Mouse (Mus musculus) spleen, adult 2 months (tissue): ENCODE measurements around the gene Ier5l.

Experiments used
- CTCF ChIP-seq: fragments of 200-500 bp; IDR thresholded peaks from 2 replicates; pipeline ENCODE4 v1.5.1; 2011; ENCODE audit warnings: mild to moderate bottlenecking, inconsistent platforms; ENCODE audit not compliant: insufficient read depth, insufficient read length, insufficient replicate concordance; ENCODE audit errors: extremely low read depth
- POLR2A ChIP-seq: fragments of 200-500 bp; IDR thresholded peaks from 2 replicates; pipeline ENCODE4 v1.6.1; 2011; ENCODE audit warnings: low read depth, low read length, inconsistent platforms

DNA sequence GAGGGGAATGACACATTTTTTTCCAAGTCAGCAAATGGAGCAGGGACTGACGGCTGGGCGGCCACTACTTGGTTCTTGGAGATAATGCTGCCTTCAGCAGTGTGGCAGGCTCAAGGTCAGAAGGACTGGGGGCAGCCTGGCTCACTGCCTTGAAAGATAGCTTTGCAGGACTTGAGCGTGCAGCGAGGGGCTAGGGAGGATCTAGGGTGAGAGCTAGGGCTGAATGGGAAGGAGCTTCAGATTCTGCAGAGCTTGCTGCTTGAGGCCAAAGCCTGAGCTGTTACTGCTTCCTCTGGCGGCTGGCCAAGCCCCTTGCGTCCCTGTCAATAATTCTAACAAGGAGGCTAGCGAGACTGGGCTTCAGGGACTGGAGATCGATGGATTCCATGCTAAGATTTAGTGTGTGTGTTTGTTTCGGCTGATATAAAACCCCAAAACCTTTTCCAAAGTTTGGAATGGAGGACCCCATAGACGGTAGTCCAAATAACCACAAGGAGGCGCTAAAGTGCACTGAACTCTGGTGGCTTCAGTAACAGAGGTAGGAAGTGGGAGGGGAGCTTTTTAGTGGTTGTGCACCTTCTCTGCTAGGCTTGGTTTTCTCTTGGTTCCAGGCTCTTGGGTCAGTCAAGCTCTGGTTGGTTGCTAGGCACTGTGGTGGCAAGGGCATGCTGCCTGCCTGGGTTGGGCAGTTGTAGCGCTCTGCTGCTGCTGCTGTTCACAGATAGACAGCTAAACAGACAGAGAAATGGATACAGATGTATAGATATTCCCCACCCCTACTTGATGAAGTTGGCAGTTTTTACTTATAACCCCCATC lies 33.1 kb downstream of the Ier5l start:
- TF ChIP-seq CTCF (peak; percentile 61; the same call in 1 of the 2 replicates), POLR2A (no peak; the same call in 1 of the 2 replicates)
